Mouse (Mus musculus) left cerebral cortex, postnatal 25 days (tissue): ENCODE results near the gene C8g. TPM values are rescaled to one million over a fixed set of nuclear protein-coding genes. Genes with fewer than 3 reads are reported as not detected.

Source experiments
- total RNA-seq, 2 experiments: library from RNA; stranded (reverse); gene quantifications; 2 replicates each; pipeline ENCODE4 v1.2.3; 2021

The C8g gene
- total RNA-seq, 2 experiments from 2014 or later = 1.1 to 1.7 TPM

Other genes starting within 250 kb of the C8g start
- 10 to 100 TPM; 32.8 to 37.3 TPM for gene Tmem203, start 246.3 kb downstream of the C8g start, total RNA-seq
- 10 to 100 TPM; 14.4 to 15.5 TPM for gene Tprn, start 239.1 kb downstream of the C8g start, total RNA-seq
- gene Ssna1, start 229.3 kb downstream of the C8g start, total RNA-seq = 10 to 100 TPM; 67.2 to 69.6 TPM
- gene Anapc2, start 229.2 kb downstream of the C8g start, total RNA-seq = 10 to 100 TPM; 73.0 to 77.2 TPM
- gene Tmem210, start 213.6 kb downstream of the C8g start, total RNA-seq = not detected
- not detected for gene Lrrc26, start 211.8 kb downstream of the C8g start, total RNA-seq
- gene Grin1, start 182.5 kb downstream of the C8g start, total RNA-seq = 100 to 1,000 TPM; 435 to 455 TPM
- gene Man1b1, start 169.4 kb downstream of the C8g start, total RNA-seq = 10 to 100 TPM; 55.0 to 59.5 TPM
- gene Dpp7, start 145.4 kb downstream of the C8g start, total RNA-seq = 10 to 100 TPM; 28.2 to 33.2 TPM
- gene Uap1l1, start 136.0 kb downstream of the C8g start, total RNA-seq = 10 to 100 TPM; 11.3 to 14.0 TPM
- 1 to 10 TPM; 1.9 to 2.5 TPM for gene Sapcd2, start 129.4 kb downstream of the C8g start, total RNA-seq
- gene Entpd2, start 105.8 kb downstream of the C8g start, total RNA-seq = 10 to 100 TPM; 11.7 to 13.2 TPM
- gene Npdc1, start 102.4 kb downstream of the C8g start, total RNA-seq = 100 to 1,000 TPM; 331 to 339 TPM
- gene Fut7, start 78.5 kb downstream of the C8g start, total RNA-seq = under 1 TPM; 0.32 to 0.37 TPM
- 100 to 1,000 TPM; 154 to 165 TPM for gene Abca2, start 73.0 kb downstream of the C8g start, total RNA-seq
- gene Clic3, start 44.9 kb downstream of the C8g start, total RNA-seq = under 1 TPM in 1 of 2 experiments, not detected in 1; 0.69 TPM
- 10 to 100 TPM; 68.6 to 81.0 TPM for gene Paxx, start 40.6 kb downstream of the C8g start, total RNA-seq
- 1,000 to 10,000 TPM; 1,926 to 2,241 TPM for gene Ptgds, start 31.7 kb downstream of the C8g start, total RNA-seq
- gene Lcn12, start 7.8 kb downstream of the C8g start, total RNA-seq = not detected
- 100 to 1,000 TPM; 112 to 127 TPM for gene Fbxw5, start 969 bp downstream of the C8g start, total RNA-seq
- 10 to 100 TPM in 1 of 2 experiments, 1 to 10 TPM in 1; 9.6 to 10.4 TPM for gene Traf2, start 45.2 kb upstream of the C8g start, total RNA-seq
- 100 to 1,000 TPM; 202 to 214 TPM for gene Edf1, start 56.1 kb upstream of the C8g start, total RNA-seq
- gene Mamdc4, start 73.1 kb upstream of the C8g start, total RNA-seq = 1 to 10 TPM in 1 of 2 experiments, under 1 TPM in 1; 0.69 to 2.1 TPM
- gene Phpt1, start 73.5 kb upstream of the C8g start, total RNA-seq = 10 to 100 TPM; 73.8 to 74.3 TPM
- 100 to 1,000 TPM; 109 to 120 TPM for gene Ajm1, start 80.0 kb upstream of the C8g start, total RNA-seq
- 100 to 1,000 TPM; 136 to 152 TPM for gene Rabl6, start 106.8 kb upstream of the C8g start, total RNA-seq
- gene Ccdc183, start 116.0 kb upstream of the C8g start, total RNA-seq = not detected
- gene Tmem141, start 120.3 kb upstream of the C8g start, total RNA-seq = 10 to 100 TPM; 26.7 to 27.7 TPM
- gene Fcna, start 126.3 kb upstream of the C8g start, total RNA-seq = under 1 TPM; 0.44 to 0.55 TPM
- not detected for gene Lcn8, start 151.4 kb upstream of the C8g start, total RNA-seq
- gene Lcn5, start 156.2 kb upstream of the C8g start, total RNA-seq = not detected
- gene Lcn6, start 175.1 kb upstream of the C8g start, total RNA-seq = not detected
- gene Lcn10, start 181.0 kb upstream of the C8g start, total RNA-seq = not detected
- not detected for gene Obp2a, start 198.3 kb upstream of the C8g start, total RNA-seq
- gene Bmyc, start 205.0 kb upstream of the C8g start, total RNA-seq = 10 to 100 TPM; 85.6 to 89.4 TPM
- not detected for gene Obp2b, start 235.3 kb upstream of the C8g start, total RNA-seq